Mouse (Mus musculus) embryonic stem cell, embryonic (primary cell): ENCODE results near the gene Rnf222.
"Not testable (repeated sequence)": the region's sequence is repeated elsewhere in the genome, so short reads cannot be mapped to it uniquely, and the experiment has no call there.

Experiments used
- CTCF ChIA-PET, 4 experiments: fragments of 300-600 bp in 2 of 4; fragments of 350-600 bp in 2 of 4; sonication (Branson Sonifier 250); formaldehyde crosslinking; loops; one replicate each; lab custom pipeline; 2022; ENCODE audit warnings: inconsistent platforms in 2 of 4; lab: Charles Lee
- POLR2A ChIA-PET, 4 experiments: fragments of 300-600 bp in 2 of 4; fragments of 350-600 bp in 2 of 4; sonication (Branson Sonifier 250); formaldehyde crosslinking; loops; one replicate each; lab custom pipeline; 2022; ENCODE audit warnings: antibody characterized with exemption in 4 of 4, inconsistent platforms in 1 of 4; lab: Charles Lee

The Rnf222 gene

GRCm38 (mm10) chr11:68914566-68914965 lies 26.2 kb downstream of the Rnf222 start:
- ChIA-PET POLR2A (interaction anchor here in 2 of 4 experiments (2.5 to 2.9 kb wide), 2 partner anchors 9 to 11 kb away, joined by 21 to 25 read pairs; no protein-coding TSS in a partner anchor), CTCF (interaction anchor here in 1 of 4 experiments (1.0 kb wide), 1 partner anchor 68 kb away, joined by 3 read pairs; no protein-coding TSS in a partner anchor)

- CTCF ChIA-PET = interaction anchor here in 1 of 4 experiments (0.7 kb wide), 1 partner anchor 208 kb away, joined by 3 read pairs; no protein-coding TSS in a partner anchor
- POLR2A ChIA-PET = interaction anchor here in 2 of 4 experiments (0.7 to 14.1 kb wide), 5 partner anchors 11 to 184 kb away, joined by 3 to 126 read pairs (median 3); no protein-coding TSS in a partner anchor
Observed at GRCm38 (mm10) chr11:68923191-68923590, 34.8 kb downstream of the Rnf222 start.

GRCm38 (mm10) chr11:68924749-68925148 lies 36.4 kb downstream of the Rnf222 start:
- POLR2A ChIA-PET = interaction anchor here in 3 of 4 experiments (0.7 to 14.1 kb wide), 4 partner anchors 16 to 68 kb away, joined by 4 to 126 read pairs (median 24); no protein-coding TSS in a partner anchor

GRCm38 (mm10) chr11:68926981-68927380 lies 38.6 kb downstream of the Rnf222 start, which contains the start of gene Odf4:
Gene Odf4 (minus strand): TSS chr11:68927081.
- POLR2A ChIA-PET = interaction anchor here in 3 of 4 experiments (1.3 to 14.1 kb wide), 7 partner anchors 8 to 86 kb away, joined by 3 to 126 read pairs (median 4); no protein-coding TSS in a partner anchor
- CTCF ChIA-PET = interaction anchor here in 1 of 4 experiments (0.6 kb wide), 1 partner anchor 32 kb away, joined by 5 read pairs; no protein-coding TSS in a partner anchor

More at GRCm38 (mm10) chr11:68924749-68925148, 36.4 kb downstream of the Rnf222 start:
- CTCF ChIA-PET = interaction anchor here in 1 of 4 experiments (1.3 kb wide), 1 partner anchor 58 kb away, joined by 4 read pairs; no protein-coding TSS in a partner anchor

GRCm38 (mm10) chr11:68929947-68930346 lies 41.6 kb downstream of the Rnf222 start:
- CTCF ChIA-PET = interaction anchor here in 1 of 4 experiments (0.5 kb wide), 1 partner anchor 632 kb away, joined by 5 read pairs; no protein-coding TSS in a partner anchor

GRCm38 (mm10) chr11:68933885-68934507 lies 45.6 kb downstream of the Rnf222 start:
- ChIA-PET POLR2A (interaction anchor here in 3 of 4 experiments (0.7 to 1.7 kb wide), 9 partner anchors 8 to 33 kb away, joined by 3 to 8 read pairs (median 5); partner anchors contain the start of gene Slc25a35 (in 1 of the 3)), CTCF (interaction anchor here in 1 of 4 experiments (1.1 kb wide), 1 partner anchor 36 kb away, joined by 3 read pairs; no protein-coding TSS in a partner anchor)

More at GRCm38 (mm10) chr11:68929947-68930346, 41.6 kb downstream of the Rnf222 start:
- POLR2A ChIA-PET = interaction anchor here in 2 of 4 experiments (0.6 to 14.1 kb wide), 10 partner anchors 10 to 112 kb away, joined by 3 to 126 read pairs (median 3); no protein-coding TSS in a partner anchor

- POLR2A ChIA-PET = interaction anchor here in 2 of 4 experiments (0.7 to 10.3 kb wide), 5 partner anchors 12 to 69 kb away, joined by 3 to 103 read pairs (median 21); no protein-coding TSS in a partner anchor
- CTCF ChIA-PET = not testable (repeated sequence)
Observed at GRCm38 (mm10) chr11:68936951-68937350, 48.6 kb downstream of the Rnf222 start.

- CTCF ChIA-PET = interaction anchor here (0.9 to 2.5 kb wide), 11 partner anchors 11 to 373 kb away, joined by 3 to 13 read pairs (median 3); partner anchors contain the start of gene Slc25a35 (in 1 of the 4)
- POLR2A ChIA-PET = interaction anchor here (0.5 to 10.3 kb wide), 72 partner anchors 7 to 614 kb away, joined by 3 to 103 read pairs (median 4); partner anchors contain the start of genes Odf4 (in 3 of the 4), Arhgef15 (in 2 of the 4), Slc25a35 (in 2 of the 4) and Borcs6 (in 1 of the 4)
Observed at GRCm38 (mm10) chr11:68939451-68940304, 51.3 kb downstream of the Rnf222 start.

- ChIA-PET CTCF (interaction anchor here (0.5 to 2.5 kb wide), 7 partner anchors 17 to 42 kb away, joined by 3 to 13 read pairs (median 4); partner anchors contain the start of genes Arhgef15 (in 1 of the 4) and Slc25a35 (in 1 of the 4)), POLR2A (interaction anchor here (0.5 to 10.3 kb wide), 54 partner anchors 9 to 614 kb away, joined by 3 to 103 read pairs (median 5); partner anchors contain the start of genes Arhgef15 (in 2 of the 4), Slc25a35 (in 2 of the 4), Kcnab3 (in 1 of the 4) and Myh10 (in 1 of the 4))
Observed at GRCm38 (mm10) chr11:68940516-68940915, 52.2 kb downstream of the Rnf222 start.

- ChIA-PET POLR2A (interaction anchor here in 3 of 4 experiments (0.6 to 10.3 kb wide), 11 partner anchors 12 to 131 kb away, joined by 3 to 103 read pairs (median 5); partner anchors contain the start of genes Arhgef15 (in 1 of the 3) and Odf4 (in 1 of the 3)), CTCF (no interaction called here)
Observed at GRCm38 (mm10) chr11:68942731-68943130, 54.4 kb downstream of the Rnf222 start.

GRCm38 (mm10) chr11:68945245-68945644 lies 56.9 kb downstream of the Rnf222 start:
- POLR2A ChIA-PET = interaction anchor here in 3 of 4 experiments (0.5 to 10.3 kb wide), 5 partner anchors 10 to 107 kb away, joined by 3 to 103 read pairs (median 3); partner anchors contain the start of gene Slc25a35 (in 1 of the 3)

More at GRCm38 (mm10) chr11:68945245-68945644, 56.9 kb downstream of the Rnf222 start:
- CTCF ChIA-PET = interaction anchor here in 1 of 4 experiments (0.8 kb wide), 1 partner anchor 22 kb away, joined by 3 read pairs; no protein-coding TSS in a partner anchor
